Mouse (Mus musculus) G1E (cell line): ENCODE measurements around the gene Calcoco1. TPM values are rescaled to one million over a fixed set of nuclear protein-coding genes. Genes with fewer than 3 reads are reported as not detected.

ENCODE experiments used
- ATAC-seq: 2 replicates; pipeline ENCODE4 v1.8.0; 2016; ENCODE audit warnings: mild to moderate bottlenecking; ENCODE audit not compliant: insufficient number of reproducible peaks, poor library complexity, low FRiP score, severe bottlenecking; ENCODE audit errors: extremely low read depth
- DNase-seq: peaks from one replicate; pipeline ENCODE4 v3.0.0; 2012; ENCODE audit warnings: low spot score
- H3K27me3 ChIP-seq: 2 replicates; pipeline ENCODE4 v1.6.1; 2012; ENCODE audit warnings: mild to moderate bottlenecking, low read length, inconsistent platforms; ENCODE audit not compliant: insufficient read depth
- H3K36me3 ChIP-seq: replicated peaks from 2 replicates; pipeline ENCODE3; 2012; ENCODE audit warnings: mild to moderate bottlenecking, inconsistent platforms
- H3K4me1 ChIP-seq: 2 replicates; pipeline ENCODE4 v1.6.1; 2012; ENCODE audit warnings: low read depth, low read length, inconsistent platforms, mixed read lengths; ENCODE audit not compliant: insufficient read depth
- H3K4me3 ChIP-seq: 2 replicates; pipeline ENCODE4 v1.5.1; 2012; ENCODE audit warnings: low read depth, mild to moderate bottlenecking, inconsistent platforms, low read length, moderate library complexity, mixed read lengths
- H3K9me3 ChIP-seq: replicated peaks from 2 replicates; pipeline ENCODE4 v1.6.1; 2012; ENCODE audit warnings: inconsistent platforms
- CTCF ChIP-seq: IDR thresholded peaks from 2 replicates; pipeline ENCODE4 v1.5.1; 2012; ENCODE audit warnings: low read depth, low read length, inconsistent platforms, mixed read lengths
- GATA1 ChIP-seq: IDR thresholded peaks from 2 replicates; pipeline ENCODE4 v1.6.1; 2012; ENCODE audit warnings: borderline replicate concordance, low read length, inconsistent platforms, mixed read lengths
- GATA2 ChIP-seq: IDR thresholded peaks from 2 replicates; pipeline ENCODE4 v1.6.1; 2012; ENCODE audit warnings: low read depth, low read length, inconsistent platforms, borderline replicate concordance
- POLR2AphosphoS5 ChIP-seq: IDR thresholded peaks from 2 replicates; pipeline ENCODE4 v1.6.1; 2012; ENCODE audit warnings: low read depth, low read length, inconsistent platforms; ENCODE audit not compliant: insufficient replicate concordance
- TAL1 ChIP-seq: conservative IDR thresholded peaks from 2 replicates; pipeline ENCODE4 v1.6.1; 2012; ENCODE audit warnings: low read depth, low read length, inconsistent platforms, mixed read lengths
- polyA plus RNA-seq: library from polyadenylated mRNA; stranded (reverse); fragments of >175 nt; gene quantifications from 2 replicates; pipeline ENCODE4 v1.2.3, GENCODE M21; 2012
- total RNA-seq, 2 experiments: library from RNA; stranded (forward) in 1 of 2; stranded (reverse) in 1 of 2; fragments of 200-1000 nt in 1 of 2; fragments of >200 nt in 1 of 2; fragmentation: Nextera tagmentation in 1 of 2; gene quantifications; 2 replicates each; pipeline ENCODE4 v1.2.3; 2014 to 2017

The Calcoco1 gene
- total and polyA plus RNA-seq, 3 experiments: 12.3 to 41.0 (median 14.4) TPM

- ATAC-seq: no peak
- Histone ChIP-seq H3K4me1 (no peaks in the 10 kb centered on the region; the same call in 1 of the 2 replicates), H3K9me3 (no peaks in the 10 kb centered on the region), H3K36me3 (no peaks in the 10 kb centered on the region), H3K27me3 (peaks cover 34% of the 10 kb centered on the region), H3K4me3 (no peak overlapping the region)
- TF ChIP-seq GATA2 (no peak), GATA1 (no peak), POLR2AphosphoS5 (no peak), TAL1 (no peak), CTCF (no peak)
- no peak for DNase-seq
These were observed 38.3 kb downstream of the Calcoco1 start for GRCm38 (mm10) chr15:102683670-102684069.

- DNase-seq (no peak), ATAC-seq (no peak)
- peaks cover 28% of the 10 kb centered on the region for H3K27me3 ChIP-seq
- no peaks in the 10 kb centered on the region for H3K36me3 ChIP-seq
- no peaks in the 10 kb centered on the region for H3K9me3 ChIP-seq
- no peak overlapping the region for H3K4me3 ChIP-seq
- H3K4me1 ChIP-seq: peaks cover 14% of the 10 kb centered on the region
- TF ChIP-seq TAL1: no peak
- no peak for TF ChIP-seq GATA2
- no peak for TF ChIP-seq POLR2AphosphoS5
- TF ChIP-seq GATA1: no peak
- TF ChIP-seq CTCF: no peak
These were observed 45.6 kb downstream of the Calcoco1 start for GRCm38 (mm10) chr15:102676345-102676744.

GRCm38 (mm10) chr15:102673548-102673947 is 48.4 kb downstream of the Calcoco1 start:
- peaks cover 17% of the 10 kb centered on the region for H3K27me3 ChIP-seq
- no peak overlapping the region for H3K4me3 ChIP-seq
- no peaks in the 10 kb centered on the region for H3K9me3 ChIP-seq
- H3K4me1 ChIP-seq: peaks cover 32% of the 10 kb centered on the region
- DNase-seq: no peak
- peaks cover 12% of the 10 kb centered on the region for H3K36me3 ChIP-seq
- no peak for ATAC-seq
- TF ChIP-seq CTCF: no peak
- no peak for TF ChIP-seq GATA2
- no peak for TF ChIP-seq POLR2AphosphoS5
- no peak for TF ChIP-seq TAL1
- TF ChIP-seq GATA1: no peak

GRCm38 (mm10) chr15:102672215-102673071 is 49.5 kb downstream of the Calcoco1 start, which contains the start of gene Atp5g2:
TSS of gene Atp5g2 (minus strand) at chr15:102672352.
- Histone ChIP-seq H3K4me1 (peaks cover 40% of the 10 kb centered on the region), H3K9me3 (no peaks in the 10 kb centered on the region), H3K27me3 (peaks cover 17% of the 10 kb centered on the region), H3K36me3 (peaks cover 21% of the 10 kb centered on the region), H3K4me3 (peak within 1 kb of the TSS; percentile 87)
- ATAC-seq (no peak), DNase-seq (no peak)
- TF ChIP-seq POLR2AphosphoS5 (no peak), CTCF (no peak), GATA1 (no peak), GATA2 (no peak), TAL1 (no peak)

- Histone ChIP-seq H3K4me3 (peak overlapping the region; percentile 69), H3K4me1 (peaks cover 47% of the 10 kb centered on the region), H3K27me3 (peaks cover 15% of the 10 kb centered on the region), H3K36me3 (peaks cover 27% of the 10 kb centered on the region), H3K9me3 (no peaks in the 10 kb centered on the region)
- TF ChIP-seq CTCF: no peak
- no peak for TF ChIP-seq POLR2AphosphoS5
- no peak for TF ChIP-seq GATA2
- TF ChIP-seq GATA1: no peak
- TF ChIP-seq TAL1: no peak
- ATAC-seq: no peak
- peak; percentile 54 for DNase-seq
These were observed 50.2 kb downstream of the Calcoco1 start for GRCm38 (mm10) chr15:102671721-102672214.

GRCm38 (mm10) chr15:102670767-102671575 is 51.0 kb downstream of the Calcoco1 start:
- ATAC-seq (peak; percentile 94), DNase-seq (peak; percentile 84)
- Histone ChIP-seq H3K36me3 (peaks cover 35% of the 10 kb centered on the region), H3K4me3 (peak overlapping the region; percentile 87), H3K9me3 (no peaks in the 10 kb centered on the region), H3K27me3 (peaks cover 15% of the 10 kb centered on the region), H3K4me1 (peaks cover 54% of the 10 kb centered on the region)
- TF ChIP-seq GATA1 (no peak), GATA2 (no peak), CTCF (peak; percentile 95)
